Mouse (Mus musculus): Measurements from ENCODE around the gene Gid8.

Gene Gid8

DNA sequence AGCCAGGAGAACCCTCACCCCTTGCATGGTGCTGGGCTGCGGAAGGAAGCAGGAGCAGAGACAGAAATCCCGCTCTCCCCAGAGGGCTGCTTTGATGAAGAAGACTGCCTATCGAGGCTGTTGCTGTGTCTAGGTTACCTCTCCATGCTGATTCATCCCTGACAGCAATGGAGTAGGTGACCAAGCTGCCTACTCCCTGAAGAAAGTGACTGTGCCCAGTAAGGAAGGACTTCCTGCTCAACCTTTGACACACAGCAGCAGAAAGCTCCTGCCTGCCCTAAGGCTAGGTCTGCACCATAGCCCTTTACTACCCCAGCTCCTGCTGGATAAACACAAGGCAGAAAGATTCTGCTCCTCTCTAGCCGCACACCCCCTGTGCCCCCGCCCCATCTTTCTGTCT lies 39.0 kb downstream of the Gid8 start:
- no peak for DNase-seq (ENCODE audit: low read depth, low spot score)

DNA sequence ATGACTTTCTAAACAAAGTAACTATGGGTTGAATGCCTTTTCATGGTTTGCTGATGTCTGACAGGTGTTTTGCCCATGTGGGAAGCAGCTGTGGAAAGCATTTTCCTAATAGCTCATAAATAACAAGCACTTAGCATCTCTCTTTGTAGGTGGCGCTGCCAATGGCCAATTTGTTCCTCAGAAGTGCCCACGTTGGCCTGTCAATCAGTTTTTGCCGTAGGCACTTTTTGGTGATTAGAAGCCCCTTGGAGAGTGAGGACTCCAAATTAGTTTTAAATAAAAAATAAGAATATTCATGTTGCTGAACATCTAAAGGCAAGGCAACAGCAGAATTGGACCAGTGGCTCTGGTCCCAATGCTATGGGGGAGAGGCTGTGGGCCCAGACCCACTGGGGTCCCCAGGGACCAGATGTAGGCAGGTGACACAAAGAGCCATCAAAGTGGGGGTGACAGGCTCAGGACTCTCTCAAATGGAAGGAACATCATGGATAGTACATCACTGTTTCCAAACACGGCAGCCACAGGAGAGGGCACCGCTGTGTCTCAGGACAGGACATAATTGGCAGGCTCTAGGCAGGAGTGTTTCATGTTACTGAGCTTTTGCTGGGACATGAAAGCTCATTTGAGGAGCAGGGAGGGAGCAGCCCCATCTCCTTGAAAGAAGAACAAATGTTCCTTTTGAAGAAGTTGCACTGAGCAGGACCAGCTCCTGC lies 45.2 kb downstream of the Gid8 start:
- no peak for DNase-seq (ENCODE audit: low read depth, low spot score)

DNA sequence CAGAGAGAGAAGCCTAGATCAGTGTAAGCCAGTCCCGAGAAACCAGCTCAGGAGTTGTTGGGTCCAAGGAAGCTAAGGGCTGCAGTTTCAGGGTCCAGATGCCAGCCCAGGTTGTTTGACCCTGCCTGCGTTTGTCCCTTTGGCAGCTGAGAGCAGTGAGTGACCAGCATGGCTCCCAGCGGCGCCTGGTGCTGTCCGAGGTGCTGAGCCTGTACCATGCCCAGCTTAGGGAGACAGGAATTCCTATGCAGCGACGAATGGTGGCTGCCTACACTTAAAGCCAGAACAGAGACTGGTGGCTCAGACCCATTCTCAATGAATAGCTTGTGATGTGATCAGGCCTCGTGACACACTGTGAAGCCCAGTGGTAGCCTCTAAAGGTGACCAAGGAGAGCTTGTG lies 46.0 kb downstream of the Gid8 start:
- DNase-seq (ENCODE audit: low read depth, low spot score): no peak

DNA sequence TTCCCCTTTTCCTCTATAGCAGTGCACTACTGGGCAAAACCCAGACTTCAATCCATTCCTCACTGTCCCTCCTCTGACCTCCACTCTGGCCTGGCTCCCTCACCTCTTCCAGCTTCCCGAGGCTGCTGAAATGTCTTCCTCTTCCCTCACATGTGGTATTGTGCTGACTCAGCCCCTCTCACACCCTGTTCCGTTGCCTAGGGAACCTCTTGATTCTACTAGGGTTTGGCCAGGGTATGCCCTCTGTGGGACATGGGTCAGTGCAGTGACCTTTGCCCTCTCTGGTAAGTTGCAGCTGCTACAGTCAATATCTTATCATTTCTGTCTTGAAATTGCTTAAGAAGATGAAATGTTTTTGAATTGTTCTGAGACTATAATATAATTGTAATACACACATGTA lies 46.9 kb downstream of the Gid8 start:
- no peak for DNase-seq (ENCODE audit: low read depth, low spot score)

DNA sequence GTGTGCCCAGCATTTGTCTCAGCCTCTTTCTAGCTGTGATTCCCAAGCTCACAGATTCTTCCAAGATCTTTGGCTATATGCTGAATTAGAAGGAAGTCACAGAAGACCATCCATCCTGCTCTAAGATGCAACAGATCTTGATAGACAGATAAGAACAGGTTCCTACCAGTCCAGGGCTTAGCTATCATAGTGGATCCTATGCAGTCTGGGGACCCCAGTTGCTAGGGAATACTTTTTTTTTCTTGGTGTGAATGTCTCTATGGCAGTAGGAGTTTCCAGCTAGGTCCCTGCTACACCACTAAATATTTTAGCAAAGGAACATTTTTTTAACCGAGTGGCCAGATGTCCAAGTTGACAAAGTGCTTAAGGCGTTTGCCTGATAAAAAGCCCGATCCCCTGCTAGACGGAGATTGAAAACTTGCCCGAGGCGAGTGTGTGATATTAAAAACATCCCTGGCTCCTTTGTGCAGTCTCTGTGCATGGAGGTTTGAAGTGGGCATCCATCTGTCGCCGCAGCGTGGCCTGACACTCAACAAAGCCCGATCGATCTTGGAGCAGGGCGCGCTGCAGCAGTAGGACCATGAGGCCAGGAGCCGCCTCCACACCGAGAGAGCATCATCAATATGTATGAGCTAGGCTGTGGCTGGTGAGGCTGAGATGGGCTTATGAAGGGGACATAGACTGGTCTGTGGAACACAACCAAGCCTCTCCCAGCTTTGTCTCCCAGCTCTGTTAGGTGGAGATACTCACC lies 48.8 kb downstream of the Gid8 start:
- no peak for DNase-seq (ENCODE audit: low read depth, low spot score)

DNA sequence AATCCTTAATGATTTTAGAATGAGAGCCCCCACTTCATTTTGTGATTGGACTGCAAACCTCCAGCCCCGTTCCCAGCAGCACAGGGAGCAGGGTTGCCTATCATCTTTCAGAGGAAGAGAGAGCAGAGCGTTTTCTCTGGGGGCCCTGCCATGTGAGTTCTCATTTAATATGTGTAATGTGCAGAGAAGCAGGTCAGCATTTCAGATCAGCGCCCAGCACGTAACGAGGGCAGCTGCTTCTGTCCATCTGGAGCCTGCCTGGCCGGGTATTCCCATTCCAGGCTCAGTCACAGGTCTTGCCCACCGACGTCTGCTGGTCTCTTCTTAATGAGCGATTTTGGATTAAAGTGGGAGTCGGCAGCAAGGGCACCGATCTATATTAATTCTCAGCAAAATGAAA lies 55.1 kb downstream of the Gid8 start:
- DNase-seq (ENCODE audit: low read depth, low spot score): no peak

DNA sequence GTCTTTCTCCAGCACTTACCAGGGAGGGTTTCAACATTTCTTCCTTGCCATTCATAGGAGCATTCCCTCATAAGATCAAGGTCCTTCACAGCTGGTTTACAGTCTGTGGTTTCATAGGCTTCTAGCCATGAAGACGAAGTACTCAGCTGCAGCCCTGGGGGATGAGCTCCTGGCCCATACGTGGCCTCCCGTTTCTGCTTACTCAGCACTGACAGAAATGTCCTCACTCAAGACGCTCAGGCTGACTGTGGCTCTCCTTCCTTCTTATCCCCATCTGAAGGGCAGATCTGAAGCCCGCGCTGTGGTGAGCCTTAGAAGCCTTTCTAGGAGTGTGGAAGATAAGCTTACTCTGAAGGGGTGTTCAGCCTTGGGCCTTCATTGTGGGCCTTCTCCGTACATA lies 55.8 kb downstream of the Gid8 start:
- DNase-seq (ENCODE audit: low read depth, low spot score): no peak
